Comparison of ENCODE assay signal across 8 mouse cellular contexts in genomic region chr5:123907631-123907977, GRCm38 (mm10). TPM values are rescaled to one million over a fixed set of nuclear protein-coding genes. Genes with fewer than 3 reads are reported as not detected.
DNase-seq lines count a peak whose midpoint lies in the region; ATAC-seq and TF ChIP-seq lines count a peak whose summit lies in the region.

No protein-coding gene starts in this region.

- 4% methylated on average over 10 of the region's 10 CpGs for WGBS in embryonic facial prominence, embryonic 14.5 days
- WGBS in limb, embryonic 11.5 days = 4% methylated on average over 10 of the region's 10 CpGs
- WGBS in neural tube, embryonic 13.5 days = 6% methylated on average over 10 of the region's 10 CpGs

- no peak for DNase-seq in left cerebral cortex, adult 2 months (ENCODE audit: extremely low spot score in 1 of 2, low spot score in 2 of 2)
- no peak for DNase-seq in left cerebral cortex, adult 18-20 months (ENCODE audit: low spot score in 2 of 2)
- no peak for DNase-seq in embryonic facial prominence, embryonic 14.5 days (ENCODE audit: low spot score)
- DNase-seq in limb, embryonic 11.5 days (ENCODE audit: low spot score) = no peak
- DNase-seq in spleen, postnatal 36 days (ENCODE audit: low spot score in 2 of 2) = no peak
- DNase-seq in ovary, postnatal 10 days (ENCODE audit: low spot score) = no peak
- no peak for DNase-seq in kidney, postnatal 36 days

- no peak for TF ChIP-seq CTCF in left cerebral cortex, adult 2 months (IDR thresholded peaks at IDR 0.05)

- peak overlapping the region; percentile 52 for H3K4me3 ChIP-seq in left cerebral cortex, adult 2 months
- peak overlapping the region; percentile 86 for H3K4me3 ChIP-seq in embryonic facial prominence, embryonic 14.5 days (ENCODE audit: low read depth, low read length)
- peak overlapping the region; percentile 72 for H3K4me3 ChIP-seq in limb, embryonic 11.5 days (ENCODE audit: low read depth, low read length)
- peak overlapping the region; percentile 99 for H3K4me3 ChIP-seq in neural tube, embryonic 13.5 days

- intact Hi-C loops in left cerebral cortex, adult 2 months (cut with DNase I) = loop anchor here (1.0 to 2.0 kb wide), 4 partner anchors 81 to 281 kb away; partner anchors contain the start of genes Kntc1, Rsrc2 and Zcchc8

- H3K9ac ChIP-seq in embryonic facial prominence, embryonic 14.5 days (ENCODE audit: low read depth, low read length) = peak overlapping the region; percentile 98
- H3K9ac ChIP-seq in limb, embryonic 11.5 days (ENCODE audit: low read length) = peak overlapping the region; percentile 96
- H3K9ac ChIP-seq in neural tube, embryonic 13.5 days = peak overlapping the region; percentile 98

- peaks cover 11% of the 10 kb centered on the region for H3K4me1 ChIP-seq in embryonic facial prominence, embryonic 14.5 days (ENCODE audit: control insufficient read depth, insufficient read depth, low read length)
- H3K4me1 ChIP-seq in limb, embryonic 11.5 days (ENCODE audit: control insufficient read depth, insufficient read depth, low read length) = peaks cover 5% of the 10 kb centered on the region
- peaks cover 22% of the 10 kb centered on the region for H3K4me1 ChIP-seq in neural tube, embryonic 13.5 days (replicated peaks)

- H3K27ac ChIP-seq in left cerebral cortex, adult 2 months = peak overlapping the region; percentile 92
- peak overlapping the region; percentile 81 for H3K27ac ChIP-seq in embryonic facial prominence, embryonic 14.5 days (replicated peaks; ENCODE audit: low read depth, low read length)
- H3K27ac ChIP-seq in limb, embryonic 11.5 days (replicated peaks; ENCODE audit: low read depth, low read length) = peak overlapping the region; percentile 9; the same call in 1 of the 2 replicates
- H3K27ac ChIP-seq in neural tube, embryonic 13.5 days (replicated peaks) = peak overlapping the region; percentile 90

- H3K4me2 ChIP-seq in embryonic facial prominence, embryonic 14.5 days (ENCODE audit: low read depth, low read length) = peak overlapping the region; percentile 86
- H3K4me2 ChIP-seq in limb, embryonic 11.5 days (ENCODE audit: low read depth, severe bottlenecking) = peak overlapping the region; percentile 65
- peak overlapping the region; percentile 97 for H3K4me2 ChIP-seq in neural tube, embryonic 13.5 days

- H3K36me3 ChIP-seq in embryonic facial prominence, embryonic 14.5 days (ENCODE audit: control insufficient read depth, insufficient read depth, low read length) = peaks cover 44% of the 10 kb centered on the region
- peaks cover 11% of the 10 kb centered on the region for H3K36me3 ChIP-seq in limb, embryonic 11.5 days (ENCODE audit: control insufficient read depth, insufficient read depth, low read length)
- H3K36me3 ChIP-seq in neural tube, embryonic 13.5 days = peaks cover 43% of the 10 kb centered on the region

- no peak for ATAC-seq in embryonic facial prominence, embryonic 14.5 days (ENCODE audit: low read depth)
- no peak for ATAC-seq in limb, embryonic 11.5 days (ENCODE audit: insufficient number of reproducible peaks, low FRiP score, low TSS enrichment, low read depth)
- peak; percentile 16; the same call in 1 of the 2 replicates for ATAC-seq in neural tube, embryonic 13.5 days (ENCODE audit: low read depth)

- H3K27me3 ChIP-seq in embryonic facial prominence, embryonic 14.5 days (replicated peaks; ENCODE audit: control insufficient read depth, insufficient read depth, low read length) = no peaks in the 10 kb centered on the region
- no peaks in the 10 kb centered on the region for H3K27me3 ChIP-seq in limb, embryonic 11.5 days (ENCODE audit: control insufficient read depth, insufficient read depth, low read length)
- H3K27me3 ChIP-seq in neural tube, embryonic 13.5 days = no peaks in the 10 kb centered on the region

- H3K9me3 ChIP-seq in embryonic facial prominence, embryonic 14.5 days (ENCODE audit: control insufficient read depth, low read length) = no peaks in the 10 kb centered on the region
- H3K9me3 ChIP-seq in limb, embryonic 11.5 days (ENCODE audit: control insufficient read depth, low read length) = no peaks in the 10 kb centered on the region
- no peaks in the 10 kb centered on the region for H3K9me3 ChIP-seq in neural tube, embryonic 13.5 days

RNA-seq across cellular contexts. Expression of gene Denr, which starts 0.6 kb away (rescaled TPM):
- total RNA-seq in left cerebral cortex, adult 2 months (2021) = 10 to 100 TPM; 66.0 to 68.7 TPM
- 10 to 100 TPM; 68.1 to 74.0 TPM for total RNA-seq in left cerebral cortex, adult 18-20 months (2021)
- 107 and 109 TPM in 2 replicates for polyA plus RNA-seq in embryonic facial prominence, embryonic 14.5 days (2014; fragmentation: Nextera tagmentation; extraction: Ambion mirVana)
- polyA plus RNA-seq in limb, embryonic 11.5 days (2014; fragmentation: Nextera tagmentation; extraction: Ambion mirVana) = 186 and 187 TPM in 2 replicates
- polyA plus RNA-seq in neural tube, embryonic 13.5 days (2015; fragmentation: Nextera tagmentation; extraction: Ambion mirVana) = 133 and 136 TPM in 2 replicates

RNA-seq across cellular contexts. Expression of gene Gm43518, which starts 19.6 kb away (rescaled TPM):
- total RNA-seq in left cerebral cortex, adult 2 months (2021) = 1 to 10 TPM in 1 of 2 experiments, under 1 TPM in 1; 0.63 to 1.1 TPM
- 1 to 10 TPM in 1 of 2 experiments, under 1 TPM in 1; 0.80 to 1.1 TPM for total RNA-seq in left cerebral cortex, adult 18-20 months (2021)
- polyA plus RNA-seq in embryonic facial prominence, embryonic 14.5 days (2014; fragmentation: Nextera tagmentation; extraction: Ambion mirVana) = 0.67 and 0.68 TPM in 2 replicates
- 0.25 and 1.4 TPM in 2 replicates for polyA plus RNA-seq in limb, embryonic 11.5 days (2014; fragmentation: Nextera tagmentation; extraction: Ambion mirVana)
- 3.6 and 3.8 TPM in 2 replicates for polyA plus RNA-seq in neural tube, embryonic 13.5 days (2015; fragmentation: Nextera tagmentation; extraction: Ambion mirVana)

RNA-seq across cellular contexts. Expression of gene Ccdc62, which starts 22.9 kb away (rescaled TPM):
- 1 to 10 TPM; 2.9 to 4.1 TPM for total RNA-seq in left cerebral cortex, adult 2 months (2021)
- total RNA-seq in left cerebral cortex, adult 18-20 months (2021) = 1 to 10 TPM; 2.5 to 2.7 TPM
- polyA plus RNA-seq in embryonic facial prominence, embryonic 14.5 days (2014; fragmentation: Nextera tagmentation; extraction: Ambion mirVana) = 4.6 and 6.4 TPM in 2 replicates
- 4.4 and 7.3 TPM in 2 replicates for polyA plus RNA-seq in limb, embryonic 11.5 days (2014; fragmentation: Nextera tagmentation; extraction: Ambion mirVana)
- polyA plus RNA-seq in neural tube, embryonic 13.5 days (2015; fragmentation: Nextera tagmentation; extraction: Ambion mirVana) = 6.9 and 7.0 TPM in 2 replicates

RNA-seq across cellular contexts. Expression of gene Hcar1, which starts 27.8 kb away (rescaled TPM):
- total RNA-seq in left cerebral cortex, adult 2 months (2021) = 1 to 10 TPM; 1.5 TPM
- total RNA-seq in left cerebral cortex, adult 18-20 months (2021) = 1 to 10 TPM; 1.7 to 2.2 TPM
- polyA plus RNA-seq in embryonic facial prominence, embryonic 14.5 days (2014; fragmentation: Nextera tagmentation; extraction: Ambion mirVana) = 1.2 and 2.3 TPM in 2 replicates
- polyA plus RNA-seq in limb, embryonic 11.5 days (2014; fragmentation: Nextera tagmentation; extraction: Ambion mirVana) = 0.11 TPM in 1 of 2 replicates, not detected in the other
- polyA plus RNA-seq in neural tube, embryonic 13.5 days (2015; fragmentation: Nextera tagmentation; extraction: Ambion mirVana) = 0.42 and 0.52 TPM in 2 replicates

RNA-seq across cellular contexts. Expression of gene Hcar2, which starts 42.3 kb away (rescaled TPM):
- total RNA-seq in left cerebral cortex, adult 2 months (2021) = not detected
- total RNA-seq in left cerebral cortex, adult 18-20 months (2021) = not detected
- 1.6 and 1.8 TPM in 2 replicates for polyA plus RNA-seq in embryonic facial prominence, embryonic 14.5 days (2014; fragmentation: Nextera tagmentation; extraction: Ambion mirVana)
- polyA plus RNA-seq in limb, embryonic 11.5 days (2014; fragmentation: Nextera tagmentation; extraction: Ambion mirVana) = not detected in 2 replicates
- polyA plus RNA-seq in neural tube, embryonic 13.5 days (2015; fragmentation: Nextera tagmentation; extraction: Ambion mirVana) = 0.21 TPM in 1 of 2 replicates, not detected in the other

Comparison
In these comparisons a context has a peak if more than half of its experiments do, and no peak if none do; other contexts are left out.
1. H3K27ac ChIP-seq: peak in every context shown above with its lines; median percentile 92 in left cerebral cortex, adult 2 months; 90 in neural tube, embryonic 13.5 days; 81 in embryonic facial prominence, embryonic 14.5 days; 9 in limb, embryonic 11.5 days.